ENCODE assay signal across 9 mouse cellular contexts in genomic region chr2:165493587-165494210, GRCm38 (mm10). TPM values are rescaled to one million over a fixed set of nuclear protein-coding genes. Genes with fewer than 3 reads are reported as not detected.
DNase-seq lines count a peak whose midpoint lies in the region; ATAC-seq lines count a peak whose summit lies in the region.
"Had no signal": no experiment of that assay in that cellular context is flagged by ENCODE, and none has a peak within 500 bp of the region (broad histone marks: within the 10 kb centered on the region; RNA-seq: fewer than 3 reads in every experiment).

No protein-coding gene starts in this region.

- WGBS in kidney, embryonic 14.5 days, result 28% methylated on average over 17 of the region's 17 CpGs
- 6% methylated on average over 17 of the region's 17 CpGs for WGBS in forebrain, embryonic 11.5 days
- WGBS in liver, embryonic 16.5 days (ENCODE audit: insufficient replicate concordance), result 29% methylated on average over 17 of the region's 17 CpGs

- H3K27me3 ChIP-seq in kidney, embryonic 14.5 days (ENCODE audit: control insufficient read depth, insufficient read depth, low read length), result no peaks in the 10 kb centered on the region
- no peaks in the 10 kb centered on the region for H3K27me3 ChIP-seq in forebrain, embryonic 11.5 days (ENCODE audit: control insufficient read depth, insufficient read depth, low read length)
- no peaks in the 10 kb centered on the region for H3K27me3 ChIP-seq in liver, embryonic 16.5 days (ENCODE audit: control insufficient read depth, insufficient read depth, low read depth, low read length)

- no peaks in the 10 kb centered on the region for H3K9me3 ChIP-seq in kidney, embryonic 14.5 days (ENCODE audit: control insufficient read depth, low read length)
- no peaks in the 10 kb centered on the region for H3K9me3 ChIP-seq in forebrain, embryonic 11.5 days (ENCODE audit: control insufficient read depth, low read length)
- H3K9me3 ChIP-seq in liver, embryonic 16.5 days (replicated peaks; ENCODE audit: control insufficient read depth, low read length), result no peaks in the 10 kb centered on the region

- H3K9ac ChIP-seq in kidney, embryonic 14.5 days (ENCODE audit: low read depth, low read length), result peak overlapping the region; percentile 85
- peak overlapping the region; percentile 83 for H3K9ac ChIP-seq in forebrain, embryonic 11.5 days (ENCODE audit: low read length)
- H3K9ac ChIP-seq in liver, embryonic 16.5 days (ENCODE audit: low read depth, low read length), result peak overlapping the region; percentile 43

- DNase-seq in kidney, adult 8-10 months, result no peak
- peak; percentile 58 for DNase-seq in brain, adult 2 months (ENCODE audit: low read depth, low spot score)
- DNase-seq in forebrain, embryonic 11.5 days (ENCODE audit: low spot score), result peak; percentile 68
- DNase-seq in layer of hippocampus, adult 18-20 months (ENCODE audit: low spot score in 2 of 2), result peak; percentile 47 to 64
- peak; percentile 29 for DNase-seq in right cerebral cortex, postnatal 25 days
- DNase-seq in spleen, postnatal 14 days (ENCODE audit: low spot score in 2 of 2), result no peak

- H3K27ac ChIP-seq in kidney, embryonic 14.5 days (ENCODE audit: low read depth, low read length), result no peak overlapping the region
- peak overlapping the region; percentile 60 for H3K27ac ChIP-seq in forebrain, embryonic 11.5 days (ENCODE audit: low read depth, low read length)
- no peak overlapping the region for H3K27ac ChIP-seq in liver, embryonic 16.5 days (ENCODE audit: low read length)

- H3K4me3 ChIP-seq in kidney, embryonic 14.5 days (ENCODE audit: low read length), result peak overlapping the region; percentile 78
- peak overlapping the region; percentile 70 for H3K4me3 ChIP-seq in forebrain, embryonic 11.5 days (ENCODE audit: low read depth, low read length)
- H3K4me3 ChIP-seq in liver, embryonic 16.5 days (ENCODE audit: low read depth, low read length), result peak overlapping the region; percentile 69

- peaks cover 5% of the 10 kb centered on the region for H3K4me1 ChIP-seq in kidney, embryonic 14.5 days (ENCODE audit: control insufficient read depth, insufficient read depth, low read length)
- H3K4me1 ChIP-seq in forebrain, embryonic 11.5 days (replicated peaks; ENCODE audit: control insufficient read depth, insufficient read depth, low read length), result peaks cover 12% of the 10 kb centered on the region; the same call in 1 of the 2 replicates
- peaks cover 7% of the 10 kb centered on the region for H3K4me1 ChIP-seq in liver, embryonic 16.5 days (ENCODE audit: control insufficient read depth, low read depth, low read length)

- ATAC-seq in kidney, embryonic 14.5 days (ENCODE audit: low FRiP score, low TSS enrichment), result peak; percentile 28
- ATAC-seq in forebrain, embryonic 11.5 days (replicated peaks; ENCODE audit: low FRiP score), result peak; percentile 69
- ATAC-seq in liver, embryonic 16.5 days (ENCODE audit: low read depth), result no peak

- H3K36me3 ChIP-seq in kidney, embryonic 14.5 days (ENCODE audit: control insufficient read depth, insufficient read depth, low read length), result peaks cover 23% of the 10 kb centered on the region
- H3K36me3 ChIP-seq in forebrain, embryonic 11.5 days (ENCODE audit: control insufficient read depth, insufficient read depth, low read length), result no peaks in the 10 kb centered on the region; the same call in 1 of the 2 replicates
- H3K36me3 ChIP-seq in liver, embryonic 16.5 days (ENCODE audit: control insufficient read depth, insufficient read depth), result peaks cover 4% of the 10 kb centered on the region; the same call in 1 of the 2 replicates

- peak overlapping the region; percentile 53 for H3K4me2 ChIP-seq in kidney, embryonic 14.5 days (replicated peaks; ENCODE audit: low read depth, low read length)
- peak overlapping the region; percentile 79 for H3K4me2 ChIP-seq in forebrain, embryonic 11.5 days (ENCODE audit: low read depth, low read length, severe bottlenecking)
- H3K4me2 ChIP-seq in liver, embryonic 16.5 days (ENCODE audit: low read depth, low read length), result peak overlapping the region; percentile 67

RNA-seq across cellular contexts. Expression of gene Trp53rka, which starts 0.6 kb away (rescaled TPM):
- polyA plus RNA-seq in kidney, embryonic 14.5 days (2014; fragmentation: Nextera tagmentation; extraction: Ambion mirVana), result 27.0 and 42.5 TPM in 2 replicates
- polyA plus RNA-seq in forebrain, embryonic 11.5 days (2014; fragmentation: Nextera tagmentation; extraction: Ambion mirVana), result 53.1 and 58.9 TPM in 2 replicates
- total RNA-seq in layer of hippocampus, adult 18-20 months (2021), result 10 to 100 TPM; 19.2 to 21.7 TPM
- 7.9 and 8.2 TPM in 2 replicates for polyA plus RNA-seq in liver, embryonic 16.5 days (2015; fragmentation: Nextera tagmentation; extraction: Ambion mirVana)

RNA-seq across cellular contexts. Expression of gene Slc2a10, which starts 9.9 kb away (rescaled TPM):
- polyA plus RNA-seq in kidney, embryonic 14.5 days (2014; fragmentation: Nextera tagmentation; extraction: Ambion mirVana), result 3.0 and 6.9 TPM in 2 replicates
- polyA plus RNA-seq in forebrain, embryonic 11.5 days (2014; fragmentation: Nextera tagmentation; extraction: Ambion mirVana), result 4.2 TPM in 2 replicates
- 1 to 10 TPM in 1 of 2 experiments, under 1 TPM in 1; 0.99 to 1.5 TPM for total RNA-seq in layer of hippocampus, adult 18-20 months (2021)
- polyA plus RNA-seq in liver, embryonic 16.5 days (2015; fragmentation: Nextera tagmentation; extraction: Ambion mirVana), result 0.26 and 0.27 TPM in 2 replicates
- total RNA-seq: neutrophil, adult 5-6 weeks had no signal

RNA-seq across cellular contexts. Expression of gene Slc13a3, which starts 20.7 kb away (rescaled TPM):
- 0.24 and 0.42 TPM in 2 replicates for polyA plus RNA-seq in kidney, embryonic 14.5 days (2014; fragmentation: Nextera tagmentation; extraction: Ambion mirVana)
- 1.9 and 2.5 TPM in 2 replicates for polyA plus RNA-seq in forebrain, embryonic 11.5 days (2014; fragmentation: Nextera tagmentation; extraction: Ambion mirVana)
- 1 to 10 TPM; 7.2 to 9.3 TPM for total RNA-seq in layer of hippocampus, adult 18-20 months (2021)
- 19.7 and 24.6 TPM in 2 replicates for polyA plus RNA-seq in liver, embryonic 16.5 days (2015; fragmentation: Nextera tagmentation; extraction: Ambion mirVana)
- total RNA-seq: neutrophil, adult 5-6 weeks had no signal

Comparison
In these comparisons a context has a peak if more than half of its experiments do, and no peak if none do; other contexts are left out.
1. DNase-seq: peak in brain, adult 2 months (single experiment), forebrain, embryonic 11.5 days (single experiment), layer of hippocampus, adult 18-20 months (2 of 2) and right cerebral cortex, postnatal 25 days (single experiment); none in kidney, adult 8-10 months (0 of 2) and spleen, postnatal 14 days (0 of 2).
2. Peak in every context shown above with its lines, with median percentiles within 50 percentile points of each other: H3K4me2 ChIP-seq, H3K4me3 ChIP-seq and H3K9ac ChIP-seq.